Mouse (Mus musculus) leukemia stem cell, adult 10-12 weeks (primary cell): Measurements from ENCODE around the gene Togaram2. TPM values are rescaled to one million over a fixed set of nuclear protein-coding genes. Genes with fewer than 3 reads are reported as not detected.

Experiments
- polyA plus RNA-seq: library from polyadenylated mRNA; stranded (reverse); fragments of >175 nt; gene quantifications from 2 replicates; pipeline ENCODE4 v1.2.3, GENCODE M21; 2012; ENCODE audit warnings: low replicate concordance

The Togaram2 gene
- not detected in 2 replicates for polyA plus RNA-seq

DNA sequence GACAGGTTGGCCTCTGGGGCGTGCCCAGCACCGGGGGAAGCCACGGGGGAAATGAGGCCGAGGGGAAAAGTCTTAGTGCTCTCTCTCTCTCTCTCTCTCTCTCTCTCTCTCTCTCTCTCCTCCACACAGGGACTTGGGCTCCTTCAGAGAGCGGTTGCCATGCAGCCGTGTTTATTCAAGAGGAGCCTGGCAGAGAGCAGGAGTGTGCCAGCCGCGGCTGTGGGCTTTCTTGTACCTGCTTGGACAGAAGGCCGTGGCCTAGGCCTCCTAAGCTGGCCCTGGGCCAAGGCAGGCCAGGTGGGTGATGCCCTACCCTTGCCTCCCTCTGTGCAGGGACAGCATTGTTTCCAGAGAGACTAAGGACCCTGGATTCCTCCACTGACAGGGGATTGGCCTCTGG is at the start of gene Togaram2:
Togaram2 (plus strand) TSS at position 170 of the 400 bp plus-strand sequence.

DNA sequence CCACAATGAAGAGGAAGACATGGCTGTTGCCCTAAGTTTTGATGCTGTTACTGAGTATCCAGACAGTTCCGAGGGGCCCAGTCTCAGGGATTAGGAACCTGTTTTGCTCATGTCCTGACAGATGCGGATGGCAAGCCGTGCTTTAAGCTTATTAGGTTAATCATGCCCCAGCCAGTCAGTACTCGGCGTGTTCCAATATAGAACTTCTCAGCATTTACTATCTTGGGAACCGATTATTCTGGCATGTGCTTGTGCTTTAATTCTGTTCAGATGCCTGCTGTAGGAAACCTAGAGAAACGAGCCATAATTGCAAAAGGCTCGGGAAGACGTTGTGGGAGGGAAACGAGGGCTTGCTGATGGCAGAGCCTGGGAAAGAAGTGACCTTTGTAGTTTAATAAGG is 79.8 kb downstream of the Togaram2 start, which contains the start of gene Pcare:
Pcare (minus strand) TSS at position 64 of the 400 bp plus-strand sequence.

GRCm38 (mm10) chr17:71768173-71768572 is 95.1 kb downstream of the Togaram2 start, which contains the start of gene Clip4:
Gene Clip4 (plus strand): TSS chr17:71768473.

Other genes starting within 250 kb of the Togaram2 start
- gene Gm4707, start 213.3 kb upstream of the Togaram2 start, polyA plus RNA-seq, result 0.24 TPM in 1 of 2 replicates, not detected in the other
- gene Smchd1, start 197.9 kb upstream of the Togaram2 start, polyA plus RNA-seq, result 20.2 and 21.9 TPM in 2 replicates
- 0.37 and 3.4 TPM in 2 replicates for gene Ndc80, start 146.4 kb upstream of the Togaram2 start, polyA plus RNA-seq
- not detected in 2 replicates for gene Spdya, start 121.2 kb upstream of the Togaram2 start, polyA plus RNA-seq
- 20.7 and 67.1 TPM in 2 replicates for gene Wdr43, start 57.4 kb upstream of the Togaram2 start, polyA plus RNA-seq
- gene Pcare, start 79.6 kb downstream of the Togaram2 start, polyA plus RNA-seq, result 0.03 TPM in 1 of 2 replicates, not detected in the other
- gene Clip4, start 95.2 kb downstream of the Togaram2 start, polyA plus RNA-seq, result not detected in 2 replicates